Mouse (Mus musculus) urinary bladder, postnatal 10 days (tissue): Measurements from ENCODE around the gene Platr17.
"Not testable (repeated sequence)": the region's sequence is repeated elsewhere in the genome, so short reads cannot be mapped to it uniquely, and the experiment has no call there.

ENCODE experiments used
- DNase-seq: peaks from one replicate; pipeline ENCODE4 v3.0.0; 2022; ENCODE audit warnings: low spot score

Platr17 gene

GRCm38 (mm10) chr17:33902491-33902890 lies 2.4 kb upstream of the Platr17 start:
- DNase-seq: no peak

DNA sequence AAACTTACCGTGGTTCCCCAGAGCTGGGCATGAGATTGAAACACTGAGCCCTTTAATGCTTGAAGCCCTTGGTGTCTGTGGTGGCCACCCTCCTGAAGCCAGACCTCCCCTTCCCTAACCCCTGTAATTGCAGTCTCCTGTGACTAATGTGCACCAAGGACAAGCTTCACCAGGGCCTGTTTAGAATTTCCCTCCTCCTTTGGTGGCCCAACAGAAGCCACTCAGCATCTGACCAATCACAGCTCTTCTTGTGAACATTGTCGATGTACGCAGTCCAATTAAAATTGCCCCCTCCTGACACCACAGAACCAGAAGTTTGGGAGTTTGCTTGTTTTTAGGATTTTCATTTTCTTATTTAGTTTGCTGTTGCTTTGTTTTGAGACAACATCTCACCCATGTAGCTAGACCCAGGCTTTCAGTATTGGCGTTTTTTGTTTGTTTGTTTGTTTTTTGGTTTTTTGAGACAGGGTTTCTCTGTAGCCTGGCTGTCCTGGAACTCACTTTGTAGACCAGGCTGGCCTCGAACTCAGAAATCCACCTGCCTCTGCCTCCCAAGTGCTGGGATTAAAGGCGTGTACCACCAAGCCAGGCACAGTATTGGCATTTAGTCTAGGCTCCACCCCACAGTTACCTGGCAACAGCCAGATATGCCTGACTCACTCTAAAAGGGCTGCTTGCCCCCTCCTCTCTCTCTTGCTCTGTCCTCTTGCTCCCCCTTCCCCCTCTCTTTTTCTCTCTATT lies 854 bp upstream of the Platr17 start:
- DNase-seq: not testable (repeated sequence)

DNA sequence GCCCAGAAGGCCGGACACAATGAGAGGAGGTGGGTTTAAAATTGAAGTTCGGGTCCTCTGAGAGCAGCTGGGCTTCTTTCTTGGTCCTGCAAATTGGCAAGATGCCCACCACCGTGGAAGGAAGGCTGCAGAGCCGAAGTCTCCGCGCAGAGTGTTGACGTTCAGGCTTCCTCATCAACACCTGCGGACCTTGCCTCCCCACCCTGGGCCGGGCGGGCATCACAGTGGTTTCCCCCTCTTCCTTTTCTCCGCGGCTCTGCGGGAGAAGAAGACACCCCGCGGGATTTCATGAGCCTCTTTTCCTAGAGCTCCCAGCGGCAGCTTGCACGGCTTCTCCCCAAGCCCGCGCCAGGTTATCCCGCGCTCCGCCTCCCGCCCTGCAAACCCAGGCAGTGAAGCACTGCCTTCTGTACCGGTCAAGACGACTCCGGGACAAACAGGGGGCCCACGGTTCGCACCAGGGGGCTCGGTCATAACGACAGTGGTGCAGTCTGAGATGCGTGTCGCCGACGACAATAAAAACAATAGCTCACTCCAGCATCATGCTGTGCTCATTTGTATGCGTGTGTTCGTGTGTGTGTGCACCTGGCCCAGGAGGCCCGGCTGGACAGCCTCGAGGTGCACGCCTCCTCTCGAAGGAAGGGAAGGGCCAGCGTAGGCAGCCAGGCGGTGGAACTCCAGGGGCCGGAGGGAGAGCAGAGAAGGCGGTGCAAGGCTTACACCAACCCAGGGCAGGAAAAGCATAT lies 3.6 kb downstream of the Platr17 start:
- no peak for DNase-seq

DNA sequence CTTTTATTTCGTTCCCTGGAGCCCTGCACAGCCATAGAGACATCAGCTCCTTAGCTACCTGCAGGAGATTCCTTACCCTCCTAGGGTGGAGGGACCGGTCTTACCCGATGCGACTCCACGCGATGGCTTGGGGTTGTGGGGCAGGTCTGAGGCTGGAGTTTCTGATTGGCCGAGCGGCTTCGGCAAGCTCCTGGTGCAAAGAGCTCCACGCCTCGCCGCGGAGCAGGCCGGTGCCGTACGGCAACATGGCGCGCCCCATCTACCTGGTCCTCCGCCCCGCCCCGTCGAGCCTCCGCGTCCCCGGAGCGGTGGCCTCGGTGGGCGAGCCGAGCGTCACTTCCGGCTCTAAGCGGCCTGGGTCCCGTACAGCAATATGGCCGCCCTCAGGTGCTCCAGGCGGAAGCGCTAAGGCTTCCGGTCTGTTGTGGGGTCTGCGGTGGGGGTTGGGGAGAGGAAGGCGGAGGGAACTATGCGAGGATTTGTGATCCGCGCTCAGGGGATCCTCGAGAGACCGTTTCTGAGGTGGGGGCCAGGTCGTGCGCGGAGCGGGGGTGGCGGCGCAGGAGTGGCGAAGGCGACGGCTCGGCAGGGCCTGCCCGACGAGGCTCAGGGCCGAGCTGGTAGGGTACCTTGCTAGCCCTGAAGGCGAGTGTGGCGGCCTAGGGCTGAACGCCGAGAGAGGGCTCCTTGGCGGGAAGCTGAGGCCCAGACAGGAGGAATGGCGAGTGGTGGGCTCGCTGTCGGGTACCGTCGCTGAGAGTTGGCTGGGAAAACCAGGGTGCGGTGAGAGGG lies 4.3 kb downstream of the Platr17 start, which contains the start of gene Daxx:
Gene Daxx, plus strand, starts transcription at position 338 of the 792 bp plus-strand sequence.
- peak; percentile 96 for DNase-seq

DNA sequence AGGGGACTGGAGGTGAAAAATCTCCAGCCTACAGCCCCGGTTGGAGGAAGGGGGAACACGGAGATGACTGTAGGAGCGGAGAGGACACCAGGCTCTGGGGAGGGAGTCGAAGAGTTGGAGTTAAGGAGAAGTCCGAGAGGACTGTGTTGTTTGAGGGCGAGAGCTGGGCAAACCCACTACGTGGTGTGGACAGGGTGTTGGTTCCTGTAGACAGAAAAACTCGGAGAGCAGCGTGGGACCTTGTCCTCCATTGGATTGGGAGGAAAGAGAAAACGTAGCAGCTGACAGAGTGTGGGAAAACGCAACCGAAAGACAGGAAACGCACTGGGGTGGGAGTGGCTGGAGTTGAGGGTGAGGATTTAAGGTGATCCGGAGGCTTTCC lies 4.9 kb downstream of the Platr17 start:
- no peak for DNase-seq

GRCm38 (mm10) chr17:33910346-33911051 lies 5.6 kb downstream of the Platr17 start:
- no peak for DNase-seq

- no peak for DNase-seq
Observed at GRCm38 (mm10) chr17:33911052-33911812, 6.3 kb downstream of the Platr17 start.

DNA sequence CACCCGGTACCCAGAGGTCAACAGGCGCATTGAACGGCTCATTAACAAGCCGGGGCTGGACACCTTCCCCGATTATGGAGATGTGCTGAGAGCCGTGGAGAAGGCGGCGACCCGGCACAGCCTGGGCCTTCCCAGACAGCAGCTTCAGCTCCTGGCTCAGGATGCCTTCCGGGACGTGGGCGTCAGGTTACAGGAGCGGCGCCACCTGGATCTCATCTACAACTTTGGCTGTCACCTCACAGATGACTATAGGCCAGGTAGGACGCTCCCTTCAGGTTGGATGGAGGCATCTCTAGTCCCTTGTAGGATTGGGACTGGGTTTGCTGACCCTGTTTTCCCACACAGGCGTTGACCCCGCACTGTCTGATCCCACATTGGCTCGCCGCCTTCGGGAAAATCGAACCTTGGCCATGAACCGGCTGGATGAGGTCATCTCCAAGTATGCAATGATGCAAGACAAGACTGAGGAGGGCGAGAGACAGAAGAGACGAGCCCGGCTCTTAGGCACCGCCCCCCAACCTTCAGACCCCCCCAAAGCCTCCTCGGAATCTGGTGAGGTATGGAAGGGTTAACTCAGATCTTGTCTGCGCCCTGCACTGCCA lies 7.0 kb downstream of the Platr17 start:
- no peak for DNase-seq

GRCm38 (mm10) chr17:33913264-33913663 lies 8.3 kb downstream of the Platr17 start:
- no peak for DNase-seq

- DNase-seq: no peak
Observed at GRCm38 (mm10) chr17:33913905-33914304, 9.0 kb downstream of the Platr17 start.

DNA sequence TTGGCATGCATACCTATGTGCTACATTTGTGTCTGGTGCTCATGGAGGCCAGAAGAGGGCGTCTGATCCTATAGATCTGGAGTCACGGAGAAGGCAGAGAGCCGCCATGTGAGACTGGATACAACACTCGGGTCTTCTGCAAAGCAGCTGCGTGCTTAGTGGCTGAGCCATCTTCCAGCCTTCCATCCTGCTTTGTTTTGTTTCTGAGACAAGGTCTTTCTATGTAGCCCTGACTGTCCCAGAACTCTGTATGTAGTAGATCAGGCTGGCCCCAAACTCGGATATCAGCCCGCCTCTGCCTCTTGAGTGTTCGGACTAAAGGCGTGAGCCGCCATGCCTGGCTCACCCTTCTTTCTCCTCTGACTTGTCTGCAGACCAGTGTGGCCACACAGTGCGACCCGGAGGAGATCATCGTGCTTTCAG lies 10.0 kb downstream of the Platr17 start:
- DNase-seq: no peak

GRCm38 (mm10) chr17:33915671-33916250 lies 10.8 kb downstream of the Platr17 start, which contains the start of the genes Tapbp and Zbtb22:
TSS of gene Tapbp (plus strand) at chr17:33915899.
TSS of gene Zbtb22 (plus strand) at chr17:33915904.
- peak; percentile 81 for DNase-seq

DNA sequence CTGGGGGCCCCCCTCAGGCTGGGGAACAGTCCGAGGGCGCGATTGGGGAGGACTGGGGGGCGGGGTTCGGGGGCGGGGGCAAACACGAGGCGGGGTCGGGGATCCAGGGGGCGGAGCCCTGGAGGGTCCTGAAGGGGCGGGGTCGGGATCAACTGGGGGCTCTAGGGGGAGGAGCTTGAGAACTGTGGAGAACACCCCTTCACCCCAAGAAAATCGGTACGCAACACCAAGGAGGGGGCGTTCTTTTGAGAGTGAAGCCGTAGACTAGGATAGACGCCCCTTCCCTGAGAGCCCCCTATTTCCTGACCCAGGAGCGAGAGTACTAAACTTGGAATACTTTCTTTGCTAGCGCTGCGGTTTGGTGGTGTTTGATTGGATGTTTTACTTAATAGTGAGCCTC lies 11.4 kb downstream of the Platr17 start:
- no peak for DNase-seq

DNA sequence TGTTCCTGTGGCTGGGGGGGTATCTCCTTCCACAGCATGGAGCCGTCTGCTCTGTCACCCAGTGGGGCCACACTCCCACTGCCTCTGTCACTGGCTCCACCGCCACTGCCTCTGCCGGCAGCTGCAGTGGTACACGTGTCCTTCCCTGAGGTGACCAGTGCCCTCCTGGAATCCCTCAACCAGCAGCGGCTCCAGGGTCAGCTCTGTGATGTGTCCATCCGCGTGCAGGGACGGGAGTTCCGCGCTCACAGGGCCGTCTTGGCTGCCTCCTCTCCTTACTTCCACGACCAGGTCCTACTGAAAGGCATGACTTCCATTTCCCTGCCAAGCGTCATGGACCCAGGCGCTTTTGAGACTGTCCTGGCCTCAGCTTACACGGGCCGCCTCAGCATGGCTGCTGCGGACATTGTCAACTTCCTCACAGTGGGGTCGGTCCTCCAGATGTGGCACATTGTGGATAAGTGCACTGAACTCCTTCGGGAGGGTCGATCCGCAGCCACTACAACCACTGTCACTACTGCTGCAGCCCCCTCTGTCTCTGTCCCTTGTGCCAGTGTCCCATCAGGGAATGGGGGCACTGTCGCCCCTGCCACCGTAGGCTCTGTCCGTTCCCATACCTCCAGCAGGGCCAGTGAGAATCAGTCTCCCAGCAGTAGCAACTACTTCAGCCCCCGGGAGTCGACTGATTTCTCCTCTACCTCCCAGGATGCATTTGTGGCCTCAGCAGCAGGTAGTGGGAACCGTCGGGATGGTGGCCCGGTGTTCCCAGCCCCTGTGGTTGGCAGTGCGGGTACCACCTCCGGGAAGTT lies 12.1 kb downstream of the Platr17 start:
- no peak for DNase-seq

GRCm38 (mm10) chr17:33917656-33918292 lies 12.8 kb downstream of the Platr17 start:
- no peak for DNase-seq

- no peak for DNase-seq
Observed at GRCm38 (mm10) chr17:33918293-33919203, 13.6 kb downstream of the Platr17 start.

- no peak for DNase-seq
Observed at GRCm38 (mm10) chr17:33919351-33920281, 14.7 kb downstream of the Platr17 start.
